Mouse (Mus musculus) c-Kit-positive CD71-negative TER-119-negative erythroid progenitor cells, embryonic 14.5 days (primary cell): ENCODE measurements around the gene 4930548H24Rik.
"Not testable (repeated sequence)": the region's sequence is repeated elsewhere in the genome, so short reads cannot be mapped to it uniquely, and the experiment has no call there.

Experiments
- DNase-seq: peaks from one replicate; pipeline ENCODE4 v3.0.0-alpha.2; 2013; ENCODE audit warnings: low read depth

Gene 4930548H24Rik

GRCm38 (mm10) chr5:31485440-31485839 is at the start of gene 4930548H24Rik:
Gene 4930548H24Rik, plus strand, starts transcription at chr5:31485740.
- DNase-seq, result no peak

- DNase-seq, result no peak
Observed at GRCm38 (mm10) chr5:31451336-31451735, 34.2 kb upstream of the 4930548H24Rik start.

- peak; percentile 91 for DNase-seq
Observed at GRCm38 (mm10) chr5:31451878-31452561, 33.5 kb upstream of the 4930548H24Rik start, which contains the start of gene Zfp512. Gene Zfp512, plus strand, starts transcription at chr5:31452431.

GRCm38 (mm10) chr5:31452562-31452878 is 33.0 kb upstream of the 4930548H24Rik start:
- no peak for DNase-seq

- DNase-seq, result no peak
Observed at GRCm38 (mm10) chr5:31452886-31453410, 32.6 kb upstream of the 4930548H24Rik start.

GRCm38 (mm10) chr5:31467798-31468197 is 17.7 kb upstream of the 4930548H24Rik start:
- no peak for DNase-seq

- DNase-seq, result no peak
Observed at GRCm38 (mm10) chr5:31469711-31470110, 15.8 kb upstream of the 4930548H24Rik start.

GRCm38 (mm10) chr5:31470334-31470733 is 15.2 kb upstream of the 4930548H24Rik start:
- peak; percentile 57 for DNase-seq

- no peak for DNase-seq
Observed at GRCm38 (mm10) chr5:31480536-31480935, 5.0 kb upstream of the 4930548H24Rik start.

- no peak for DNase-seq
Observed at GRCm38 (mm10) chr5:31487889-31488288, 2.3 kb downstream of the 4930548H24Rik start.

- DNase-seq, result no peak
Observed at GRCm38 (mm10) chr5:31489116-31489769, 3.7 kb downstream of the 4930548H24Rik start.

GRCm38 (mm10) chr5:31492031-31492430 is 6.5 kb downstream of the 4930548H24Rik start:
- no peak for DNase-seq

- DNase-seq, result peak; percentile 84
Observed at GRCm38 (mm10) chr5:31494513-31495297, 9.2 kb downstream of the 4930548H24Rik start, which contains the start of gene Gpn1. Gene Gpn1, plus strand, starts transcription at chr5:31494741.

GRCm38 (mm10) chr5:31504843-31505242 is 19.3 kb downstream of the 4930548H24Rik start:
- DNase-seq, result no peak

- no peak for DNase-seq
Observed at GRCm38 (mm10) chr5:31512481-31512880, 26.9 kb downstream of the 4930548H24Rik start.

GRCm38 (mm10) chr5:31520556-31520955 is 35.0 kb downstream of the 4930548H24Rik start:
- DNase-seq, result no peak

- DNase-seq, result peak; percentile 73
Observed at GRCm38 (mm10) chr5:31526354-31527116, 41.0 kb downstream of the 4930548H24Rik start, which contains the start of gene Slc4a1ap. Gene Slc4a1ap, plus strand, starts transcription at chr5:31526995.

- no peak for DNase-seq
Observed at GRCm38 (mm10) chr5:31527117-31527680, 41.7 kb downstream of the 4930548H24Rik start.

- not testable (repeated sequence) for DNase-seq
Observed at GRCm38 (mm10) chr5:31527707-31528106, 42.2 kb downstream of the 4930548H24Rik start, which contains the start of gene Supt7l. Gene Supt7l, minus strand, starts transcription at chr5:31527807.

- DNase-seq, result no peak
Observed at GRCm38 (mm10) chr5:31528560-31528959, 43.0 kb downstream of the 4930548H24Rik start.

- no peak for DNase-seq
Observed at GRCm38 (mm10) chr5:31535228-31535627, 49.7 kb downstream of the 4930548H24Rik start.
